Mouse (Mus musculus) liver, adult 2 months (tissue): ENCODE data around the gene Dcxr. TPM values are rescaled to one million over a fixed set of nuclear protein-coding genes. Genes with fewer than 3 reads are reported as not detected.

ENCODE experiments used
- DNase-seq: peaks from one replicate; pipeline ENCODE4 v3.0.0-alpha.2; 2011; ENCODE audit warnings: low read depth, low spot score; ENCODE audit errors: extremely low read depth
- H3K27ac ChIP-seq: fragments of 200-500 bp; replicated peaks from 2 replicates; pipeline ENCODE4 v1.5.1; 2012; ENCODE audit warnings: low read depth, mild to moderate bottlenecking, control low read depth, inconsistent platforms, low read length; ENCODE audit not compliant: insufficient read depth
- H3K27me3 ChIP-seq: fragments of 200-500 bp; 2 replicates; pipeline ENCODE4 v1.6.1; 2012; ENCODE audit warnings: mild to moderate bottlenecking, moderate library complexity, low read length, inconsistent platforms; ENCODE audit not compliant: control insufficient read depth, insufficient read depth
- H3K36me3 ChIP-seq: fragments of 200-500 bp; 2 replicates; pipeline ENCODE4 v1.6.1; 2012; ENCODE audit warnings: low read length, inconsistent platforms; ENCODE audit not compliant: control insufficient read depth, insufficient read depth
- H3K4me1 ChIP-seq: fragments of 200-500 bp; 2 replicates; pipeline ENCODE4 v1.6.1; 2011; ENCODE audit warnings: low read length; ENCODE audit not compliant: control insufficient read depth, insufficient read depth
- H3K4me3 ChIP-seq: fragments of 200-500 bp; 2 replicates; pipeline ENCODE4 v1.5.1; 2011; ENCODE audit warnings: low read depth, mild to moderate bottlenecking, control low read depth, low read length, moderate library complexity; ENCODE audit not compliant: insufficient read depth
- H3K79me2 ChIP-seq: fragments of 200-500 bp; 2 replicates; pipeline ENCODE4 v1.6.1; 2012; ENCODE audit warnings: inconsistent platforms, mild to moderate bottlenecking, low read length, moderate library complexity; ENCODE audit not compliant: control insufficient read depth, insufficient read depth
- H3K9ac ChIP-seq: fragments of 200-500 bp; 2 replicates; pipeline ENCODE4 v1.6.1; 2012; ENCODE audit warnings: low read depth, mild to moderate bottlenecking, control low read depth, inconsistent platforms, low read length
- CTCF ChIP-seq: fragments of 200-500 bp; IDR thresholded peaks from 2 replicates; pipeline ENCODE4 v1.5.1; 2011; ENCODE audit warnings: low read depth, low read length, control low read depth
- POLR2A ChIP-seq: fragments of 200-500 bp; IDR thresholded peaks from 2 replicates; pipeline ENCODE4 v1.6.1; 2011; ENCODE audit warnings: low read length, control low read depth; ENCODE audit not compliant: insufficient read depth; ENCODE audit errors: extremely low read depth
- WGBS: fragments of 180-500 bp; shearing (Covaris S2); methylation state at CpG from one replicate; pipeline ENCODE4 v1.1.7; 2018; 5-methylcytosine and 5-hydroxymethylcytosine counted together
- polyA plus RNA-seq: library from polyadenylated mRNA; depleted of rRNA; stranded (reverse); fragments of >200 nt; gene quantifications from 2 replicates; pipeline ENCODE4 v1.2.3, GENCODE M21; 2012
- total RNA-seq: library from RNA; depleted of rRNA; stranded (reverse); fragments of >200 nt; gene quantifications from 2 replicates; pipeline ENCODE4 v1.2.3, GENCODE M21; 2014

Gene Dcxr
- total and polyA plus RNA-seq, 2 experiments = 230 to 512 TPM

GRCm38 (mm10) chr11:120706120-120706519 lies 21.0 kb downstream of the Dcxr start:
- 78% methylated on average over 5 of the region's 5 CpGs for whole genome bisulfite sequencing
- peaks cover 3% of the 10 kb centered on the region; the same call in 1 of the 2 replicates for H3K36me3 ChIP-seq
- H3K4me1 ChIP-seq = no peaks in the 10 kb centered on the region
- no peaks in the 10 kb centered on the region for H3K27me3 ChIP-seq
- H3K9ac ChIP-seq = no peak overlapping the region
- H3K79me2 ChIP-seq = no peaks in the 10 kb centered on the region
- TF ChIP-seq POLR2A = no peak
- no peak for TF ChIP-seq CTCF
- no peak overlapping the region for H3K27ac ChIP-seq
- no peak overlapping the region for H3K4me3 ChIP-seq
- DNase-seq = no peak

GRCm38 (mm10) chr11:120704486-120705325 lies 22.4 kb downstream of the Dcxr start:
- Histone ChIP-seq H3K36me3 (peaks cover 3% of the 10 kb centered on the region; the same call in 1 of the 2 replicates), H3K79me2 (no peaks in the 10 kb centered on the region), H3K9ac (no peak overlapping the region), H3K4me1 (no peaks in the 10 kb centered on the region), H3K27me3 (no peaks in the 10 kb centered on the region), H3K27ac (no peak overlapping the region), H3K4me3 (no peak overlapping the region)
- WGBS = 82% methylated on average over 8 of the region's 8 CpGs
- TF ChIP-seq POLR2A (no peak), CTCF (no peak)
- no peak for DNase-seq

GRCm38 (mm10) chr11:120703696-120704454 lies 23.2 kb downstream of the Dcxr start:
- DNase-seq = no peak
- Histone ChIP-seq H3K36me3 (peaks cover 3% of the 10 kb centered on the region; the same call in 1 of the 2 replicates), H3K9ac (no peak overlapping the region), H3K4me3 (no peak overlapping the region), H3K27me3 (no peaks in the 10 kb centered on the region), H3K27ac (no peak overlapping the region), H3K4me1 (no peaks in the 10 kb centered on the region), H3K79me2 (no peaks in the 10 kb centered on the region)
- TF ChIP-seq POLR2A (no peak), CTCF (no peak)
- WGBS = 87% methylated on average over 15 of the region's 15 CpGs

DNA sequence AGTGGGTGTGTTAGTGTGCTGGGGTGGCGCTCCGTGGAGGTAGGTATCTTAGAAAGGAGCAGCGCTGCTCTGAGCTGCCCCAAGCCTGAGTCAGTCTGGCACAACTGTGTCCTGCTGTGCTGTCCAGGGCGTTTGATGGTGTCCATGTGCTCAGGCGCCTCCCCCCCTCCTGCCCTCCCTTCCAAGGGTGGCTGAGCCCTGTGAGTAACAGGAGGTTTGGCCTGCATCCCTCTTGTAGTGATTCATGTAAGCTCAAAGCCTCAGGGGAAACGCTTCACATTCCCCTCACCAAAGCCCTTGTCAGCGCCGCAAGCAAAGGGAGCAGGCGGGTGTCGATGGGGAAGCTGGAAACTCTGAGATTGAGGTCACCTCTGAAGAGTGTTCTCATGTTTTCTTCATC lies 29.3 kb downstream of the Dcxr start:
- H3K27me3 ChIP-seq = no peaks in the 10 kb centered on the region
- no peak for DNase-seq
- peaks cover 3% of the 10 kb centered on the region; the same call in 1 of the 2 replicates for H3K79me2 ChIP-seq
- H3K4me1 ChIP-seq = peaks cover 25% of the 10 kb centered on the region
- H3K4me3 ChIP-seq = no peak overlapping the region
- TF ChIP-seq POLR2A = no peak
- no peak for TF ChIP-seq CTCF
- WGBS = 87% methylated on average over 10 of the region's 10 CpGs
- H3K36me3 ChIP-seq = peaks cover 3% of the 10 kb centered on the region; the same call in 1 of the 2 replicates
- H3K9ac ChIP-seq = no peak overlapping the region
- no peak overlapping the region for H3K27ac ChIP-seq

DNA sequence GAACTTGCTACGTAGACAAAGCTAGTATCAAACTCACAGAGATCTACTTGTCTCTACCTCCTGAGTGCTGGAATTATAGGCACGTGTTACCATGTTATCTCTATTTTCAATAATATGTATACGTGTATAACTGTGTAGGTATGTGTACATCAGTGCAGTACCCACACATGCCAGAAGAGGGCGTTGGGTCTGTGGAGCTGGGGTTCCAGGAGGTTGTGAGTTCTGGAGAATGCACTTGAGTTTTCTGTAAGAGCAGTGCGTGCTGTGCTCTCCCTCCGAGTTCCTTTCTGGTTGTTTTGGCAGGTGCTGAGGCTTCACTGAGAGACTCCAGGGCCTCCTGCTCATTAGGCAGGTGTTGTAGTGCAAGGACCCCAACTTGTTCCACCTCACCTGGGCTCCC lies 30.5 kb downstream of the Dcxr start:
- Histone ChIP-seq H3K4me3 (no peak overlapping the region), H3K27me3 (no peaks in the 10 kb centered on the region), H3K79me2 (peaks cover 4% of the 10 kb centered on the region; the same call in 1 of the 2 replicates), H3K27ac (no peak overlapping the region), H3K4me1 (peaks cover 36% of the 10 kb centered on the region), H3K36me3 (no peaks in the 10 kb centered on the region; the same call in 1 of the 2 replicates), H3K9ac (no peak overlapping the region)
- 90% methylated on average over 6 of the region's 6 CpGs for WGBS
- no peak for DNase-seq
- TF ChIP-seq POLR2A (no peak), CTCF (peak; percentile 30; the same call in 1 of the 2 replicates)
